Mouse (Mus musculus): ENCODE data around the gene Pdcd2.

GRCm38 (mm10) chr17:15517776-15518175 lies 9.3 kb downstream of the Pdcd2 start:
- TF ChIP-seq POLR2A (IDR thresholded peaks at IDR 0.05; ENCODE audit: borderline replicate concordance, low read depth, low read length) (no peak), CTCF (IDR thresholded peaks at IDR 0.05; ENCODE audit: low read depth, low read length) (no peak)

Data from bone marrow macrophage, adult 2 months (primary cell).